Mouse (Mus musculus): ENCODE data around the gene Kif1c. TPM values are rescaled to one million over a fixed set of nuclear protein-coding genes. Genes with fewer than 3 reads are reported as not detected.

Gene Kif1c
- polyA plus RNA-seq, 1 experiment from 2014 or later, result 3.0 TPM

GRCm38 (mm10) chr11:70668771-70669505 is 31.4 kb upstream of the Kif1c start, which contains the start of gene Spag7:
Gene Spag7, minus strand, starts transcription at chr11:70669416.
- no peaks in the 10 kb centered on the region for H3K27me3 ChIP-seq
- peak within 1 kb of the TSS; percentile 52 for H3K4me3 ChIP-seq
- H3K27ac ChIP-seq, result peak within 1 kb of the TSS; percentile 95
- peaks cover 42% of the 10 kb centered on the region for H3K36me3 ChIP-seq
- under 1% methylated on average over 44 of the region's 44 CpGs for WGBS
- ATAC-seq (ENCODE audit: insufficient number of reproducible peaks, insufficient read depth, low FRiP score, low TSS enrichment), result peak; percentile 96
- H3K9me3 ChIP-seq, result no peaks in the 10 kb centered on the region
- peak within 1 kb of the TSS; percentile 70 for H3K9ac ChIP-seq
- H3K4me2 ChIP-seq (replicated peaks), result peak within 1 kb of the TSS; percentile 74
- H3K4me1 ChIP-seq, result peaks cover 25% of the 10 kb centered on the region

GRCm38 (mm10) chr11:70669582-70670345 is 30.6 kb upstream of the Kif1c start:
- WGBS, result under 1% methylated on average over 31 of the region's 31 CpGs
- H3K9me3 ChIP-seq, result no peaks in the 10 kb centered on the region
- H3K36me3 ChIP-seq, result peaks cover 35% of the 10 kb centered on the region
- peak overlapping the region; percentile 52 for H3K4me3 ChIP-seq
- peaks cover 25% of the 10 kb centered on the region for H3K4me1 ChIP-seq
- peak overlapping the region; percentile 95 for H3K27ac ChIP-seq
- peak; percentile 17 for ATAC-seq (ENCODE audit: insufficient number of reproducible peaks, insufficient read depth, low FRiP score, low TSS enrichment)
- H3K9ac ChIP-seq, result peak overlapping the region; percentile 70
- no peaks in the 10 kb centered on the region for H3K27me3 ChIP-seq
- peak overlapping the region; percentile 74 for H3K4me2 ChIP-seq (replicated peaks)

- H3K9me3 ChIP-seq, result no peaks in the 10 kb centered on the region
- ATAC-seq (ENCODE audit: insufficient number of reproducible peaks, insufficient read depth, low FRiP score, low TSS enrichment), result no peak
- WGBS, result 45% methylated on average over 14 of the region's 14 CpGs
- H3K9ac ChIP-seq, result peak overlapping the region; percentile 70
- H3K27me3 ChIP-seq, result no peaks in the 10 kb centered on the region
- H3K36me3 ChIP-seq, result peaks cover 35% of the 10 kb centered on the region
- peak overlapping the region; percentile 74 for H3K4me2 ChIP-seq (replicated peaks)
- H3K27ac ChIP-seq, result peak overlapping the region; percentile 95
- peaks cover 25% of the 10 kb centered on the region for H3K4me1 ChIP-seq
- H3K4me3 ChIP-seq, result peak overlapping the region; percentile 52
Observed at GRCm38 (mm10) chr11:70670483-70670882, 29.9 kb upstream of the Kif1c start.

- Histone ChIP-seq H3K4me1 (peaks cover 24% of the 10 kb centered on the region), H3K36me3 (peaks cover 40% of the 10 kb centered on the region), H3K9me3 (no peaks in the 10 kb centered on the region), H3K9ac (no peak overlapping the region), H3K4me3 (no peak overlapping the region), H3K27me3 (no peaks in the 10 kb centered on the region), H3K4me2 (replicated peaks) (peak overlapping the region; percentile 74; the same call in 1 of the 2 replicates), H3K27ac (no peak overlapping the region)
- 86% methylated on average over 16 of the region's 16 CpGs for WGBS
- ATAC-seq (ENCODE audit: insufficient number of reproducible peaks, insufficient read depth, low FRiP score, low TSS enrichment), result no peak
Observed at GRCm38 (mm10) chr11:70671333-70672047, 28.9 kb upstream of the Kif1c start.

GRCm38 (mm10) chr11:70674014-70674413 is 26.3 kb upstream of the Kif1c start:
- no peaks in the 10 kb centered on the region for H3K27me3 ChIP-seq
- H3K4me1 ChIP-seq, result peaks cover 9% of the 10 kb centered on the region; the same call in 1 of the 2 replicates
- no peaks in the 10 kb centered on the region for H3K9me3 ChIP-seq
- no peak overlapping the region for H3K27ac ChIP-seq
- no peak overlapping the region for H3K9ac ChIP-seq
- peaks cover 38% of the 10 kb centered on the region for H3K36me3 ChIP-seq
- no peak for ATAC-seq (ENCODE audit: insufficient number of reproducible peaks, insufficient read depth, low FRiP score, low TSS enrichment)
- H3K4me3 ChIP-seq, result no peak overlapping the region
- H3K4me2 ChIP-seq (replicated peaks), result no peak overlapping the region
- WGBS, result 69% methylated on average over 6 of the region's 6 CpGs

- Histone ChIP-seq H3K36me3 (peaks cover 43% of the 10 kb centered on the region), H3K9ac (0 out of 2 replicates have a peak overlapping the region, but pooled peaks have one; percentile 1), H3K9me3 (no peaks in the 10 kb centered on the region), H3K27me3 (no peaks in the 10 kb centered on the region), H3K4me2 (replicated peaks) (no peak overlapping the region), H3K4me1 (peaks cover 9% of the 10 kb centered on the region; the same call in 1 of the 2 replicates), H3K4me3 (no peak overlapping the region), H3K27ac (no peak overlapping the region)
- ATAC-seq (ENCODE audit: insufficient number of reproducible peaks, insufficient read depth, low FRiP score, low TSS enrichment), result no peak
- WGBS, result 64% methylated on average over 11 of the region's 11 CpGs
Observed at GRCm38 (mm10) chr11:70674501-70674900, 25.8 kb upstream of the Kif1c start.

GRCm38 (mm10) chr11:70678092-70678491 is 22.3 kb upstream of the Kif1c start:
- H3K4me3 ChIP-seq, result no peak overlapping the region
- no peak overlapping the region for H3K27ac ChIP-seq
- peaks cover 5% of the 10 kb centered on the region for H3K4me1 ChIP-seq
- no peak overlapping the region for H3K4me2 ChIP-seq (replicated peaks)
- WGBS, result 70% methylated on average over 9 of the region's 9 CpGs
- H3K36me3 ChIP-seq, result peaks cover 44% of the 10 kb centered on the region
- H3K9ac ChIP-seq, result no peak overlapping the region
- ATAC-seq (ENCODE audit: insufficient number of reproducible peaks, insufficient read depth, low FRiP score, low TSS enrichment), result no peak
- H3K27me3 ChIP-seq, result no peaks in the 10 kb centered on the region
- no peaks in the 10 kb centered on the region for H3K9me3 ChIP-seq

- no peaks in the 10 kb centered on the region for H3K9me3 ChIP-seq
- ATAC-seq (ENCODE audit: insufficient number of reproducible peaks, insufficient read depth, low FRiP score, low TSS enrichment), result no peak
- H3K4me1 ChIP-seq, result peaks cover 5% of the 10 kb centered on the region
- 46% methylated on average over 2 of the region's 2 CpGs for WGBS
- no peaks in the 10 kb centered on the region for H3K27me3 ChIP-seq
- H3K9ac ChIP-seq, result no peak overlapping the region
- H3K4me2 ChIP-seq (replicated peaks), result no peak overlapping the region
- H3K4me3 ChIP-seq, result no peak overlapping the region
- H3K27ac ChIP-seq, result no peak overlapping the region
- H3K36me3 ChIP-seq, result peaks cover 47% of the 10 kb centered on the region
Observed at GRCm38 (mm10) chr11:70678576-70678975, 21.8 kb upstream of the Kif1c start.

- Histone ChIP-seq H3K4me3 (no peak overlapping the region), H3K9ac (no peak overlapping the region), H3K4me2 (replicated peaks) (no peak overlapping the region), H3K27ac (no peak overlapping the region), H3K27me3 (no peaks in the 10 kb centered on the region), H3K4me1 (peaks cover 5% of the 10 kb centered on the region), H3K36me3 (peaks cover 49% of the 10 kb centered on the region), H3K9me3 (no peaks in the 10 kb centered on the region)
- WGBS, result 95% methylated on average over 8 of the region's 8 CpGs
- ATAC-seq (ENCODE audit: insufficient number of reproducible peaks, insufficient read depth, low FRiP score, low TSS enrichment), result no peak
Observed at GRCm38 (mm10) chr11:70679361-70679760, 21.0 kb upstream of the Kif1c start.

GRCm38 (mm10) chr11:70679894-70680293 is 20.5 kb upstream of the Kif1c start:
- H3K4me3 ChIP-seq, result no peak overlapping the region
- H3K36me3 ChIP-seq, result peaks cover 53% of the 10 kb centered on the region
- H3K27me3 ChIP-seq, result no peaks in the 10 kb centered on the region
- no peak for ATAC-seq (ENCODE audit: insufficient number of reproducible peaks, insufficient read depth, low FRiP score, low TSS enrichment)
- H3K4me2 ChIP-seq (replicated peaks), result no peak overlapping the region
- no peak overlapping the region for H3K27ac ChIP-seq
- no peak overlapping the region for H3K9ac ChIP-seq
- 89% methylated on average over 8 of the region's 8 CpGs for WGBS
- peaks cover 5% of the 10 kb centered on the region for H3K4me1 ChIP-seq
- H3K9me3 ChIP-seq, result no peaks in the 10 kb centered on the region

- Histone ChIP-seq H3K9me3 (no peaks in the 10 kb centered on the region), H3K36me3 (peaks cover 47% of the 10 kb centered on the region), H3K4me1 (peaks cover 5% of the 10 kb centered on the region), H3K4me2 (replicated peaks) (no peak overlapping the region), H3K4me3 (no peak overlapping the region), H3K9ac (peak overlapping the region; percentile 27; the same call in 1 of the 2 replicates), H3K27ac (no peak overlapping the region), H3K27me3 (no peaks in the 10 kb centered on the region)
- 61% methylated on average over 12 of the region's 12 CpGs for WGBS
- ATAC-seq (ENCODE audit: insufficient number of reproducible peaks, insufficient read depth, low FRiP score, low TSS enrichment), result no peak
Observed at GRCm38 (mm10) chr11:70681170-70681569, 19.2 kb upstream of the Kif1c start.
